Mouse (Mus musculus) T-cell, adult 2 months (primary cell): Measurements from ENCODE around the gene Gm26602.

Source experiments
- DNase-seq: peaks from one replicate; pipeline ENCODE4 v3.0.0; 2022; ENCODE audit warnings: low spot score

Gene Gm26602

DNA sequence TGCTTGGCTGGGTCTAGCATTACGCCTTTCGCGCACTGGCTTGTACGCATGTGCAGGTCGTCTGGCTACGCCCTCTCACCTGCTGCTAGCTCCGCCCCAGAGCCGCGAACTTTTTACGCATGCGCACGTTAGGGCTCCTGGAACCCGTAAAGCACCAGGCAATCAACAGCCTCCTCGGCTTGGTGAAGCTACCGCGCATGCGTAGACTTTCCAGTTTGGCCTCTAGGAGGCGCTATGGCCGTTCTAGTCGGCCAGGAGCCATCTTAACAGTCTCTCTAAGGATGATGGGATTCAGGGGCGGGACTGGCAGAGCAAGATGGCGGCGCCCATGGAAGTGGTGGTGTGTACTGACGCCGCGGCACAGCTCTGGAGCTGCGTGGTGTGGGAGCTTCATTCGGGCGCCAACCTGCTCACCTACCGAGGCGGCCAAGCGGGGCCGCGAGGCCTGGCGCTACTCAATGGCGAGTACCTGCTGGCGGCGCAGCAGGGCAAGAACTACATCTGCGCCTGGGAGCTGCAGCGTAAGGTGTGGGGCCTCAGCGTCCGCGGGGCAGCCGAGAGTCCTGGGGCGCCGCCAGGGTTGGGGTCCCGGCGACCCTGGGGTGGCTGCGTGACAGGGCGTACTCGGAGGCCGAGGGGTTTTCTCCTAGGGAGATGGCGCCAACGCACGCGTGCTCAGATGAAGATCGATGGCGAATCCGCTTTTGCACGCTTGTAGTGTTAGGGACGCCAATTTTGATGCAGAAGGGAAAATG, 49.4 kb downstream of the Gm26602 start, which contains the start of gene Wdr18:
Gene Wdr18, plus strand, starts transcription at position 306 of the 755 bp plus-strand sequence.
- DNase-seq: peak; percentile 100
